Mouse (Mus musculus): ENCODE data around the gene Wdfy3. TPM values are rescaled to one million over a fixed set of nuclear protein-coding genes. Genes with fewer than 3 reads are reported as not detected.

Wdfy3 gene
- polyA plus RNA-seq, 1 experiment from 2014 or later = 33.2 TPM

DNA sequence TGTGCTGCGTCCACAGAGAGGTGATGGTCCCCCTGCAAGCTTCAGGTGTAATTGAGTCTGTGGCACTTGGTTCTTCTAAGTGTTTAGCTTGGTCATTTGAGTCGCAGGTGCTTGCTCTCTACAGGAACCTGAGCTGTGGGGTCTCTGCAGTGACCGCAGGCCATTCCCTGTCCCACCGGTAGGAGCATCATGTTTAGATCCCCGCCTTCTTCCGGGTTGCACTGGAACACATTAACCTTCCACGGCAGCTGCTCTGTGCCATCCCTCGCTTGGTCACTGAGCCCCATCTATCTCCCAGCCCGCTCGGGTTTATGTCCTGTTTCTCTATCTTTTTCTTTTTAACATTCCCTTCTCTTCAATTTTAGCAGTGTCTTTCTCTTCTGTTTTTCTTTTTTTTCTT lies 250.5 kb downstream of the Wdfy3 start:
- DNase-seq (ENCODE audit: low spot score) (no peak), ATAC-seq (ENCODE audit: low FRiP score) (no peak)
- H3K4me2 ChIP-seq (replicated peaks; ENCODE audit: low read depth, low read length) = no peak overlapping the region
- H3K27ac ChIP-seq (ENCODE audit: low read depth, low read length) = no peak overlapping the region
- no peaks in the 10 kb centered on the region; the same call in 1 of the 2 replicates for H3K4me1 ChIP-seq (replicated peaks; ENCODE audit: control insufficient read depth, insufficient read depth, low read length)
- no peak overlapping the region for H3K9ac ChIP-seq (ENCODE audit: low read depth, low read length)
- no peaks in the 10 kb centered on the region for H3K36me3 ChIP-seq (ENCODE audit: control insufficient read depth, insufficient read depth, low read length)
- no peaks in the 10 kb centered on the region for H3K27me3 ChIP-seq (ENCODE audit: control insufficient read depth, insufficient read depth, low read length)
- WGBS = 49% methylated on average over 10 of the region's 10 CpGs
- no peak overlapping the region for H3K4me3 ChIP-seq (ENCODE audit: low read depth, low read length)
- H3K9me3 ChIP-seq (ENCODE audit: control insufficient read depth, low read length) = no peaks in the 10 kb centered on the region

- no peak overlapping the region for H3K27ac ChIP-seq (ENCODE audit: low read depth, low read length)
- no peak overlapping the region for H3K9ac ChIP-seq (ENCODE audit: low read depth, low read length)
- ATAC-seq (ENCODE audit: low FRiP score) (no peak), DNase-seq (ENCODE audit: low spot score) (no peak)
- no peaks in the 10 kb centered on the region for H3K27me3 ChIP-seq (ENCODE audit: control insufficient read depth, insufficient read depth, low read length)
- 53% methylated on average over 7 of the region's 7 CpGs for WGBS
- H3K4me2 ChIP-seq (replicated peaks; ENCODE audit: low read depth, low read length) = no peak overlapping the region
- H3K9me3 ChIP-seq (ENCODE audit: control insufficient read depth, low read length) = no peaks in the 10 kb centered on the region
- H3K36me3 ChIP-seq (ENCODE audit: control insufficient read depth, insufficient read depth, low read length) = no peaks in the 10 kb centered on the region
- H3K4me1 ChIP-seq (replicated peaks; ENCODE audit: control insufficient read depth, insufficient read depth, low read length) = no peaks in the 10 kb centered on the region; the same call in 1 of the 2 replicates
- no peak overlapping the region for H3K4me3 ChIP-seq (ENCODE audit: low read depth, low read length)
Observed at GRCm38 (mm10) chr5:101816822-101817221, 252.9 kb downstream of the Wdfy3 start.

DNA sequence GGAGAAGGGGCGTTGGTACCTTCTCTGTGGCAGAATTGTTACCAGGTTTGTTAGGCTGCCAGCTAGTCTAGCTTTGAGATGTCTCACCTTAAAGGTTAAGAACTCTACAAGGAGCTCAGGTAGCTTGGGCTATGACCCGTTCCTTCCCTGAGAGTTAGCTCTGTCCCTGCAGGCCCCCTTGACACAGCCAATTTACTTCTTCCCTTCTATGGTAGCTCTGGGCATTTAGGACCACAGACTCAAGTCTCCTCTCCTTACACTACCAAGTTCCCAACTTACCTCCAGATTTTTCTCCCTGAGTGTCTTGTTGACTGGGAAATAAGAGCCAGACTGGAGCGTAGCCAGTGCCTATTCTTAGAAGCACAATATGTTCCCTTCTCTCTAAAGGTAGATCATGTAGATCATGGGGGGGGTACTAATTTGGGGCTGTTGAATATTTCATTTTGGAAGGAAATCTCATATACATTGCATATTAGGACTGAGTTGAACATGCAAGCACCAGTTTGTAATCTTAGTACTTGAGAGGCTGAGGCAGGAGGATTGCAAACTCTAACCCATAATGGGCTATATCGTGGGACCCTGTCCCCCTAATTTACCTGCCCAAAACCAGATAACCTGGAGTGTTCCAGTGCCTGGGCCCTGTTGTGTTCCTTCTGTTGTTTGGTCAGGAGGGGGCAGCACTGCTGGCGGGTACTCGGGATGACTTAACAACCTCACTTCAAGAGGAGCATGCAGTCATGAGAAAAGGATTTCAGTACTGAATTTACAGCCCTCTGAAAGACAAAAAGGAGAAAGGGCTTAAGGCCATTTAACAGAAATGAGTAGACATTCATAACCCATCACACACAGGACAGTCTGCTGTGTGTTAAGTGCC lies 258.2 kb downstream of the Wdfy3 start:
- Histone ChIP-seq H3K27me3 (ENCODE audit: control insufficient read depth, insufficient read depth, low read length) (no peaks in the 10 kb centered on the region), H3K4me3 (ENCODE audit: low read depth, low read length) (no peak overlapping the region), H3K4me2 (replicated peaks; ENCODE audit: low read depth, low read length) (no peak overlapping the region), H3K9me3 (ENCODE audit: control insufficient read depth, low read length) (no peaks in the 10 kb centered on the region), H3K36me3 (ENCODE audit: control insufficient read depth, insufficient read depth, low read length) (no peaks in the 10 kb centered on the region), H3K27ac (ENCODE audit: low read depth, low read length) (no peak overlapping the region), H3K9ac (ENCODE audit: low read depth, low read length) (no peak overlapping the region), H3K4me1 (replicated peaks; ENCODE audit: control insufficient read depth, insufficient read depth, low read length) (no peaks in the 10 kb centered on the region)
- ATAC-seq (ENCODE audit: low FRiP score) = no peak
- WGBS = 89% methylated on average over 6 of the region's 6 CpGs
- no peak for DNase-seq (ENCODE audit: low spot score)

GRCm38 (mm10) chr5:101802358-101803022 lies 267.2 kb downstream of the Wdfy3 start:
- Histone ChIP-seq H3K4me3 (ENCODE audit: low read depth, low read length) (no peak overlapping the region), H3K27ac (ENCODE audit: low read depth, low read length) (no peak overlapping the region), H3K4me1 (replicated peaks; ENCODE audit: control insufficient read depth, insufficient read depth, low read length) (no peaks in the 10 kb centered on the region), H3K4me2 (replicated peaks; ENCODE audit: low read depth, low read length) (no peak overlapping the region), H3K9ac (ENCODE audit: low read depth, low read length) (no peak overlapping the region), H3K9me3 (ENCODE audit: control insufficient read depth, low read length) (no peaks in the 10 kb centered on the region), H3K27me3 (ENCODE audit: control insufficient read depth, insufficient read depth, low read length) (no peaks in the 10 kb centered on the region), H3K36me3 (ENCODE audit: control insufficient read depth, insufficient read depth, low read length) (no peaks in the 10 kb centered on the region)
- 86% methylated on average over 9 of the region's 9 CpGs for WGBS
- no peak for ATAC-seq (ENCODE audit: low FRiP score)
- DNase-seq (ENCODE audit: low spot score) = no peak

DNA sequence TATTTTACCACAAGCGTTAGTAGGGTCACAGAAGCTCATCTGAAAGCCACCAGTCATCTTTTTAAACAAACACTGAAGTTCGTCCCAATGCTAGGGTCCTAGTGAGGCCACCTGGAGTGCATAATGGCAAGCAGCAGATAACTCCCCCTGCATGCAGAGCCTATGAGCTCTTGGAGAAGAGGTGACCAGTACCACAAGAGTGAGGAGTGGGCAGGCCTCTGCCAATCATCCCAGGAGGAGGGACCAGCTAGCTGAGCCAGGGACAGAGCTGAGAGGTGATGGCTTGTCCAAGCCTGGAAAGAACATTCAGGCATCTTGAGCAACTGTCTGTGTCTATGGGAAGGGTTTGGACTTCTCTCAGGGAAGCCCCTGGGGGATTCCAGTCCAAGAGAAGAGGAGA lies 267.8 kb downstream of the Wdfy3 start:
- no peak for ATAC-seq (ENCODE audit: low FRiP score)
- DNase-seq (ENCODE audit: low spot score) = no peak
- Histone ChIP-seq H3K9ac (ENCODE audit: low read depth, low read length) (no peak overlapping the region), H3K4me3 (ENCODE audit: low read depth, low read length) (no peak overlapping the region), H3K4me2 (replicated peaks; ENCODE audit: low read depth, low read length) (no peak overlapping the region), H3K36me3 (ENCODE audit: control insufficient read depth, insufficient read depth, low read length) (no peaks in the 10 kb centered on the region), H3K9me3 (ENCODE audit: control insufficient read depth, low read length) (no peaks in the 10 kb centered on the region), H3K4me1 (replicated peaks; ENCODE audit: control insufficient read depth, insufficient read depth, low read length) (no peaks in the 10 kb centered on the region), H3K27ac (ENCODE audit: low read depth, low read length) (no peak overlapping the region), H3K27me3 (ENCODE audit: control insufficient read depth, insufficient read depth, low read length) (no peaks in the 10 kb centered on the region)
- WGBS = 66% methylated on average over 2 of the region's 2 CpGs

- H3K9ac ChIP-seq (ENCODE audit: low read depth, low read length) = no peak overlapping the region
- H3K36me3 ChIP-seq (ENCODE audit: control insufficient read depth, insufficient read depth, low read length) = no peaks in the 10 kb centered on the region
- H3K4me1 ChIP-seq (replicated peaks; ENCODE audit: control insufficient read depth, insufficient read depth, low read length) = no peaks in the 10 kb centered on the region
- no peak overlapping the region for H3K4me3 ChIP-seq (ENCODE audit: low read depth, low read length)
- H3K4me2 ChIP-seq (replicated peaks; ENCODE audit: low read depth, low read length) = no peak overlapping the region
- H3K9me3 ChIP-seq (ENCODE audit: control insufficient read depth, low read length) = no peaks in the 10 kb centered on the region
- H3K27me3 ChIP-seq (ENCODE audit: control insufficient read depth, insufficient read depth, low read length) = no peaks in the 10 kb centered on the region
- ATAC-seq (ENCODE audit: low FRiP score) (no peak), DNase-seq (ENCODE audit: low spot score) (no peak)
- WGBS = 78% methylated on average over 4 of the region's 4 CpGs
- H3K27ac ChIP-seq (ENCODE audit: low read depth, low read length) = no peak overlapping the region
Observed at GRCm38 (mm10) chr5:101792665-101793064, 277.1 kb downstream of the Wdfy3 start.

DNA sequence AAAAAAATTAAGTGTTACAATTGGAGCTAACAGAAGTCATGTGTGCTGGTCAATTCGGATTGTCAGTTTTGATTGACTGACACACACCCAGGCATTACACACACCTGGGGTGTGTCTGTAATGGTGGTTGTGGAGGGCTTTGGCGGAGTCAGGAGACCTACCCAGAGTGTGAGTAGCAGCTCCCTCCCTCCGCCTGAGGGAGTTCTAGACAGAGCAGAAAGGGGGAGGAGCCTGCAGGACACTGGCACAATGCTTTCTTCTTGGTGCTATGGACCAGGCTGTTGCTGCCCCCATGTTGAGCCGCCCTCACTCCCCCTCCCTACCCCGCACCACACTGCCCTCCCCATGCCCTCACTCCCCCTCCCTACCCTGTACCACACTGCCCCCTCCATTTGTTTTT lies 279.2 kb downstream of the Wdfy3 start:
- ATAC-seq (ENCODE audit: low FRiP score) (no peak), DNase-seq (ENCODE audit: low spot score) (no peak)
- no peak overlapping the region for H3K27ac ChIP-seq (ENCODE audit: low read depth, low read length)
- H3K4me3 ChIP-seq (ENCODE audit: low read depth, low read length) = no peak overlapping the region
- no peaks in the 10 kb centered on the region for H3K27me3 ChIP-seq (ENCODE audit: control insufficient read depth, insufficient read depth, low read length)
- H3K4me2 ChIP-seq (replicated peaks; ENCODE audit: low read depth, low read length) = no peak overlapping the region
- H3K4me1 ChIP-seq (replicated peaks; ENCODE audit: control insufficient read depth, insufficient read depth, low read length) = no peaks in the 10 kb centered on the region
- WGBS = 51% methylated on average over 5 of the region's 5 CpGs
- no peaks in the 10 kb centered on the region for H3K9me3 ChIP-seq (ENCODE audit: control insufficient read depth, low read length)
- H3K36me3 ChIP-seq (ENCODE audit: control insufficient read depth, insufficient read depth, low read length) = no peaks in the 10 kb centered on the region
- no peak overlapping the region for H3K9ac ChIP-seq (ENCODE audit: low read depth, low read length)

- H3K4me1 ChIP-seq (replicated peaks; ENCODE audit: control insufficient read depth, insufficient read depth, low read length) = no peaks in the 10 kb centered on the region
Observed at GRCm38 (mm10) chr5:101789770-101790169, 280.0 kb downstream of the Wdfy3 start.

More at GRCm38 (mm10) chr5:101789770-101790169, 280.0 kb downstream of the Wdfy3 start:
- Histone ChIP-seq H3K4me2 (replicated peaks; ENCODE audit: low read depth, low read length) (no peak overlapping the region), H3K9ac (ENCODE audit: low read depth, low read length) (no peak overlapping the region), H3K4me3 (ENCODE audit: low read depth, low read length) (no peak overlapping the region), H3K36me3 (ENCODE audit: control insufficient read depth, insufficient read depth, low read length) (no peaks in the 10 kb centered on the region), H3K27me3 (ENCODE audit: control insufficient read depth, insufficient read depth, low read length) (no peaks in the 10 kb centered on the region), H3K9me3 (ENCODE audit: control insufficient read depth, low read length) (no peaks in the 10 kb centered on the region), H3K27ac (ENCODE audit: low read depth, low read length) (no peak overlapping the region)
- no peak for ATAC-seq (ENCODE audit: low FRiP score)
- DNase-seq (ENCODE audit: low spot score) = no peak

Data from hindbrain, embryonic 11.5 days (tissue).